Mouse (Mus musculus): ENCODE results near the gene Galr2. TPM values are rescaled to one million over a fixed set of nuclear protein-coding genes. Genes with fewer than 3 reads are reported as not detected.

Gene Galr2
- polyA plus RNA-seq, 1 experiment = not detected

GRCm38 (mm10) chr11:116250898-116251297 is 29.8 kb upstream of the Galr2 start:
- Histone ChIP-seq H3K4me3 (ENCODE audit: insufficient read depth, low read length) (no peak overlapping the region), H3K27ac (ENCODE audit: insufficient read depth, low read length) (no peak overlapping the region), H3K4me1 (ENCODE audit: control insufficient read depth, insufficient read depth, low read length) (peaks cover 3% of the 10 kb centered on the region; the same call in 1 of the 2 replicates)
- TF ChIP-seq POLR2A (IDR thresholded peaks at IDR 0.05; ENCODE audit: extremely low read depth, insufficient read depth, low read length) (no peak), CTCF (IDR thresholded peaks at IDR 0.05; ENCODE audit: extremely low read depth, insufficient read depth, low read length) (no peak)

GRCm38 (mm10) chr11:116253076-116253600 is 27.6 kb upstream of the Galr2 start:
- TF ChIP-seq CTCF (IDR thresholded peaks at IDR 0.05; ENCODE audit: extremely low read depth, insufficient read depth, low read length) (no peak), POLR2A (IDR thresholded peaks at IDR 0.05; ENCODE audit: extremely low read depth, insufficient read depth, low read length) (no peak)
- no peak overlapping the region for H3K4me3 ChIP-seq (ENCODE audit: insufficient read depth, low read length)
- H3K4me1 ChIP-seq (ENCODE audit: control insufficient read depth, insufficient read depth, low read length) = peaks cover 7% of the 10 kb centered on the region

GRCm38 (mm10) chr11:116254627-116255026 is 26.1 kb upstream of the Galr2 start:
- Histone ChIP-seq H3K4me1 (ENCODE audit: control insufficient read depth, insufficient read depth, low read length) (peaks cover 7% of the 10 kb centered on the region), H3K4me3 (ENCODE audit: insufficient read depth, low read length) (no peak overlapping the region)
- no peak for TF ChIP-seq CTCF (IDR thresholded peaks at IDR 0.05; ENCODE audit: extremely low read depth, insufficient read depth, low read length)
- TF ChIP-seq POLR2A (IDR thresholded peaks at IDR 0.05; ENCODE audit: extremely low read depth, insufficient read depth, low read length) = no peak

More at GRCm38 (mm10) chr11:116253076-116253600, 27.6 kb upstream of the Galr2 start:
- H3K27ac ChIP-seq (ENCODE audit: insufficient read depth, low read length) = no peak overlapping the region

GRCm38 (mm10) chr11:116255090-116255981 is 25.4 kb upstream of the Galr2 start:
- Histone ChIP-seq H3K4me3 (ENCODE audit: insufficient read depth, low read length) (no peak overlapping the region), H3K27ac (ENCODE audit: insufficient read depth, low read length) (no peak overlapping the region), H3K4me1 (ENCODE audit: control insufficient read depth, insufficient read depth, low read length) (peaks cover 7% of the 10 kb centered on the region)
- no peak for TF ChIP-seq POLR2A (IDR thresholded peaks at IDR 0.05; ENCODE audit: extremely low read depth, insufficient read depth, low read length)
- TF ChIP-seq CTCF (IDR thresholded peaks at IDR 0.05; ENCODE audit: extremely low read depth, insufficient read depth, low read length) = no peak

More at GRCm38 (mm10) chr11:116254627-116255026, 26.1 kb upstream of the Galr2 start:
- H3K27ac ChIP-seq (ENCODE audit: insufficient read depth, low read length) = no peak overlapping the region

GRCm38 (mm10) chr11:116255982-116256675 is 24.6 kb upstream of the Galr2 start:
- H3K4me3 ChIP-seq (ENCODE audit: insufficient read depth, low read length) = no peak overlapping the region
- H3K27ac ChIP-seq (ENCODE audit: insufficient read depth, low read length) = no peak overlapping the region
- TF ChIP-seq POLR2A (IDR thresholded peaks at IDR 0.05; ENCODE audit: extremely low read depth, insufficient read depth, low read length) (no peak), CTCF (IDR thresholded peaks at IDR 0.05; ENCODE audit: extremely low read depth, insufficient read depth, low read length) (no peak)
- peaks cover 7% of the 10 kb centered on the region for H3K4me1 ChIP-seq (ENCODE audit: control insufficient read depth, insufficient read depth, low read length)

GRCm38 (mm10) chr11:116259461-116259860 is 21.3 kb upstream of the Galr2 start:
- H3K27ac ChIP-seq (ENCODE audit: insufficient read depth, low read length) = no peak overlapping the region
- no peak overlapping the region for H3K4me3 ChIP-seq (ENCODE audit: insufficient read depth, low read length)
- H3K4me1 ChIP-seq (ENCODE audit: control insufficient read depth, insufficient read depth, low read length) = peaks cover 7% of the 10 kb centered on the region
- TF ChIP-seq CTCF (IDR thresholded peaks at IDR 0.05; ENCODE audit: extremely low read depth, insufficient read depth, low read length) (no peak), POLR2A (IDR thresholded peaks at IDR 0.05; ENCODE audit: extremely low read depth, insufficient read depth, low read length) (no peak)

GRCm38 (mm10) chr11:116260259-116260658 is 20.5 kb upstream of the Galr2 start:
- Histone ChIP-seq H3K27ac (ENCODE audit: insufficient read depth, low read length) (no peak overlapping the region), H3K4me1 (ENCODE audit: control insufficient read depth, insufficient read depth, low read length) (peaks cover 6% of the 10 kb centered on the region), H3K4me3 (ENCODE audit: insufficient read depth, low read length) (no peak overlapping the region)
- no peak for TF ChIP-seq CTCF (IDR thresholded peaks at IDR 0.05; ENCODE audit: extremely low read depth, insufficient read depth, low read length)
- no peak for TF ChIP-seq POLR2A (IDR thresholded peaks at IDR 0.05; ENCODE audit: extremely low read depth, insufficient read depth, low read length)

- Histone ChIP-seq H3K27ac (ENCODE audit: insufficient read depth, low read length) (no peak overlapping the region), H3K4me1 (ENCODE audit: control insufficient read depth, insufficient read depth, low read length) (no peaks in the 10 kb centered on the region)
- no peak for TF ChIP-seq CTCF (IDR thresholded peaks at IDR 0.05; ENCODE audit: extremely low read depth, insufficient read depth, low read length)
- no peak for TF ChIP-seq POLR2A (IDR thresholded peaks at IDR 0.05; ENCODE audit: extremely low read depth, insufficient read depth, low read length)
Observed at GRCm38 (mm10) chr11:116265352-116265751, 15.4 kb upstream of the Galr2 start.

GRCm38 (mm10) chr11:116265850-116266249 is 14.9 kb upstream of the Galr2 start:
- no peak for TF ChIP-seq CTCF (IDR thresholded peaks at IDR 0.05; ENCODE audit: extremely low read depth, insufficient read depth, low read length)
- no peak for TF ChIP-seq POLR2A (IDR thresholded peaks at IDR 0.05; ENCODE audit: extremely low read depth, insufficient read depth, low read length)
- Histone ChIP-seq H3K4me3 (ENCODE audit: insufficient read depth, low read length) (no peak overlapping the region), H3K27ac (ENCODE audit: insufficient read depth, low read length) (no peak overlapping the region), H3K4me1 (ENCODE audit: control insufficient read depth, insufficient read depth, low read length) (no peaks in the 10 kb centered on the region)

More at GRCm38 (mm10) chr11:116265352-116265751, 15.4 kb upstream of the Galr2 start:
- no peak overlapping the region for H3K4me3 ChIP-seq (ENCODE audit: insufficient read depth, low read length)
